Mouse (Mus musculus): ENCODE results near the gene Palm3.

Gene Palm3

DNA sequence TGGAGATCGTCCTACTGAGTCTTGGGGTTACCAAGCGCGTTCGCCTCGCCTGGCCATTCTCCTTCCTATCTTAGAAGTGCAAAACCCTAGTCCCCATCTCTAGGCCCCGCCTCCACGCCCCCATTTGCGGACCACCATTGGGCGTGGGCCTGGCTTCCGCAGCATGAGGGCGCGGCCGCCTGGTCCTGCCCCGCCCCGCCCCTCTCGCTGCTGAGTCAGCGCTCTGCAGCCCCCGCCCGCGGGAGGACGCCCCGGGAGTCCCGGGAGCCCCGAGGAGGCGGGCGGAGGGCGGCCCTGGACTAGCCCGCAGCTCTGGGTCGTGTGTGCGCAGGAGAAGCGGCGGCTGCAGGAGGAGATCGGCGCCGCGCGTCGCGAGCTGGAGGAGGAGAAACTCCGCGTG is 4.6 kb downstream of the Palm3 start:
- DNase-seq, result peak; percentile 80

DNA sequence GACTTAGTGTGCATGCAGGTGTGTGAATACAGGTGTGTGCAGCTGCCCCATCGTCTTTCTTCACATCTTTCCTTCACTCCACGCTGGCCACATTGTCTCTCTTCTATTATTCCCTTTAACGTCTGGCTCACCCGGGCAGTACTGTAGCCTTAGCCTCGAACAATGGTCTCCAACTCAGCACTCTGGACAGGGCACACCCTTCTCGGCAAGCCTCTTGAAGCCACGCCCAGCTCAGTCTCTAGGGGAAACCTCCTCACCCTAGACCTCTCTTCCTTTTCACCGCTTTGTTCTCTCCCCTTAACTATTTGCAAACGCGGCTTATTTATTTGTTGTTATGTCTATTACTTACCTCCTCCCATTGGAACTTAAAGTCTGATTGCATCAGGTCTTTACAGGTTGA is 6.2 kb downstream of the Palm3 start:
- no peak for DNase-seq

DNA sequence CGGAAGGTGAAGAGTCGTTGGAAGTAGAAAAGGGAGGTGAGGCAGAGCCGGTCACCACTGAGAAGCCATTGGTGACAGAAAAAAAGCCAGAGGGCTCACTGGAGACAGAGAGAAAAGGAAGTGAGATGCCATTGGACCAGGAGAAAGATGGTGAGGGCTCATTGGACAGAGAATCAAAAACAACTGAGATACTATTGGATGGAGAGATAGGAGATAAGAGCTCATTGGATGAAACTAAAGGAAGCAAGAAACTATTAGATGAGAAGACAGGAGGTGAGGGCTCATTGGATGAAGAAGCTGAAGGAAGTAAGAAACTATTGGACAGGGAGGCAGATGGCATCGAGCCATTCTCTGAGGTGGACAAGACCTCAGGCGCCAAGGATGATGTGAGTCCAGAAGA is 8.0 kb downstream of the Palm3 start:
- no peak for DNase-seq

DNA sequence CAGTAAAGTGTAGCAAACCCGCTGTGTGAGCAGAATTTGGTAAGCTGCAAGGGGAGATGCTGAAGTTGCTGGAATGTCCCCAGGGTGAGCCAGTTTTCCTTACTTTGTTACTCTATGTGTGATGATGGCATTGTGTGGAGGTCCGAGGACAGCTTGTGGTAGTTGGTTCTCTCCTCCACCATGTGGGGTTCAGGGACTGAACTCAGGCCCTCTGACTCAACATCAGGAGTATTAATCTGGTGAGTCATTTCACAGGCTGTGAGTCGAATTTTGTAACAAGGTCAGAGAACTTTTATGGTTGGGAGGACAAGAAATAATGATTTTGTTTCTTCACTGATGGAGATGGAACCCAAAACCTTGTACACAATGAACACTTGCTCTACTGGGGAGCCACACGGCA is 11.5 kb downstream of the Palm3 start:
- DNase-seq, result no peak

DNA sequence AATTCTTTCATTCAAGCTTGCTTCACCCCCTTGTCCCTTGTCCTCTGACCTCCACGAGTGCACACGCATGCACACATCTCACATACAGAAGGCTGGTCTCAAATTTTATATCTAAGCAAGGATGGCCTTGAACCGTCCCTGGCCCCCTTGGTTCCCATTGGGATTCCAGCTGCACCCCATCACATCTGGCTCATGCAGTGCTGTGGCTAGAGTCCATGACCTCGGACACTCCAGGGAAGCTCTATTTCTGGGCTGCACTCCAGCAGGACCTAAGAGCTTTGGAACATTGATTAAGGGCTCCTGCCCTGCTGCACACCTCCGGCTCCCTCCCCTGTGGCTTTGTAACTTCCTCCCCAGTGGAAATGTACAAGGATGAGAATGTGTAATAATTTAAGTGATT is 16.7 kb downstream of the Palm3 start:
- no peak for DNase-seq

DNA sequence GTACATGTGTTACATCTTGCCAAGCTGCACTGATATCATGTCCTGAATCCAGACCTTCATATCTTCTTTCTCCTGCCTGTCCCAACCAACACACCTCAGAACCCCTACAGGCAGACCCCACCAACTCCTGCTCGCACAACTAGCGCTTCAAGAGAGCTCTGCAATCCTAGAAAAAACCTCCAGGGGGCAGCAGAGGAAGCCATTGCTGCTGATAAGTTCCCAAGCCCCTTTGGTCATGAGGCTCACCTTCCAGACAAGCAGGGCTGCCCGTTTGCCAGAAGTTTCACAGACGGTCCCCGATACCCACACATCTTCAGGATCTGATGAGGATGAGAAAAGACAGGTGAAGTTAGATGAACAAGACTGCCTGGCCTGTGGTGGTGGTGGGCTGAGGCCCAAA is 17.8 kb downstream of the Palm3 start:
- peak; percentile 83 for DNase-seq

DNA sequence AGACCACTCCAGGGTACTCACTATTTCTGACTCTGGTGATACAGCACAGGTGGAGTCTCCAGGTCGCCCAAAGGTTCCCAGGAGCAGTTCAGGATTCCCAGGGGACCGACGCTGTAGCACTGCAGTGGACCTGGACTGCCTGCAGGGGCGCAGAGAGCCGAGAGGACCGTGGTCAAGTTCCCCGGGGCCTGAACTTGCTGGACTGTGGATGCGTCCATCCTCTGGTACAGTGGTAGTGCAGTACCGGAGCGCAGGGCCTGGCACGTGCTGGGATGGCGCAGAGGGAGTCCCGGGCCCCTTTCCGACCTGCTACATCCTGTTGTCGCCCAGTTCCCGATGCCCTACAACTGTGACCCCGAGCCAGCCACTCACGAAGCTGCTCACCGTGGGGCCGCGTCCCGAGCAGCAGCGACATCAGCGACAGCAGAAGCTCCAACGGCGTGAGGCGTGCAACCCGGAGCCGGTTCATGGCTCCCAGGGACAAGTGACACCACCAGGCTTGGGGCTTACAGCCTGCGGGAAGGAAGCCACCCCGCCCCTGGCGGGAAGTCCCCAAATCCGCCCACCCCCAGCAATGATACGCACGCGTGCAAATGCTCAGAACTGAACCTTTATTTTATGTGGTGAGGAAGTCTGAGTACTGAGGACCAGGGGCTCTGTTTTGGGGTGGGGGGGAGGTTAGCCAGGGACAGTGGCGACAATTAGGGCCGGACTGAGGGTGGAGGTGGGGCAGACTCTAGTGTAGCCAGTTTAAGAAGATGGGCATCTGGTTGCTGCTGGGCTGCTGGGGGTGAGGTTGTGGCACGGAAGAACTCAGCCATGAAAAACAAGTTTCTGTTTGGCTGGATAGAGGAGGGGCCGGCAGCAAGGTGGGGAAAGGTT is 21.0 kb downstream of the Palm3 start, which contains the start of gene Il27ra:
Gene Il27ra, minus strand, starts transcription at position 524 of the 882 bp plus-strand sequence.
- DNase-seq, result peak; percentile 83

DNA sequence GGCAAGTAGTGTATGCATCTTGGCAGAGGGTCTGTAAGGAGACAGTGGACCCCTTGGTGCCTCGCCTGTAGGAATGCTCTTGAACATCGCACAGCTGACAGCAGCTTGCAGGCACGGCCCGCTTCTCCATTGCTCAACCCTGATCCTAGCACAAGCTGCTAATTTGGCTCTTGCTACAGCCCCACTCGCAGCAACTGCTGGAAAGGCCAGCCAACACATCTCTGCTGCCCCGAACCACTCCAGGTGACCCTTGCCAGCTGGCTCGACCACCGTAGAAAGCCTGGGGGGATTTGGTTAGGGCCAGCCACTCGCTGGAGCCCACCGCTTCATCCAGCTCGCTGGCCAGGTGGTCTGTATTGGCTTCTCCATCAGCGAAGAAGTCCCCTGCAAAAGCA is 21.7 kb downstream of the Palm3 start:
- no peak for DNase-seq

DNA sequence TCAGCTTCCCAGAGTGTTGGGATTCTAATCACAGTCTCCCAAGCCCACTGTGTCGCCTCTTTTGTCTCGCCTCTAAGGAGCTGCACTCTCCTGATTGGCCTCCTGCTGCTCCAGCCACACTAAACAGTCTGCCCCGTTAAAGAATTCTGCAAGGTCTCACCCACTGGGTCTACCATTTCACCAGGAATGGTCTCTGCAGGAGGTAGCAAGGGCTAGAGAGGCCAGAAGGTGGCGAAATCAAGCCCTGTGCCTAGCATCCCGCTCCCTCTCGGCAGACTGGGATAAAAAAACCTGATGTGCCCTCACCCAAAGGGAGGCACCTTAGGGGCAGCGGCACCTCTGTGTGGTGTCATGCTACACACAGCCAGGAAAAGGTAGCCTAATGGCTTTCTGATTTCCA is 22.8 kb downstream of the Palm3 start:
- no peak for DNase-seq

DNA sequence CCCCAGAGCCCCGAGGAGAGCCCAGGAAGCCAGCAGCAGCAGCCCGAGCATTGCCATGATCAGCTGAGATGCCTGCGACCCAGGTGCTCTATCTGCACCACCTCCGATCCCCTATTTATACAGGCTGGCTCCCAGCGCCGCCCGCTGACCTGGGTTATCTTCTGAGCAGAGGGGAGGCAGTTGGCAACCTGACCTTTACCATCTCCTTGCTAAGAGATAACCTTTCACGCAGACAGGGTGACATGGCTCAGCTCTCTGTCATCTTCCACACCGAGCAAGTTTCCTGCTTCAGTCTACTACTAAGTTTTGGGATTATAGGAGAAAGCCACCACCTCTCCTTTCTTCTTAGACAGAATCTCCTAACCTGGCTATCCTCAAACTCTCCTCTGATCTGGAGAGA is 23.6 kb downstream of the Palm3 start, which contains the start of gene Rln3:
Gene Rln3, minus strand, starts transcription at position 101 of the 400 bp plus-strand sequence.
- DNase-seq, result no peak

DNA sequence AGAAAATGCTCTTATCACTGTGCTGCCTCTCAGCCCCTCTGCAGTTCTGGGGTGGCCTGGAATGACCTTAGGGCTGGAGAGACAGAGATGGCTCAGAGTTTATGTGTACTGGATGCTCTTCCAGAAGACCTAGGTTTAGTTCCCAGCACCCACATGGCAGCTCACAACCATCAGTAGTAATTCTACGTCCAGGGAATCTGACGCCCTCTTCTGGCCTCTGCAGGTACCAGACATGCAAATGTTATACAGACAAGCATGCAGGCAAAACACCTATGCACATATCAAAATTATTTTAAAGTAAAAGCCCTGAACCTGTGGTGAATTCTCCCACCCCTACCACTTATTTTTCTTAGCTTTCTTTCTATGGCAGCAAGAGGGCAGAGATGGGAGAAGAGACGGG is 25.2 kb downstream of the Palm3 start:
- DNase-seq, result no peak

DNA sequence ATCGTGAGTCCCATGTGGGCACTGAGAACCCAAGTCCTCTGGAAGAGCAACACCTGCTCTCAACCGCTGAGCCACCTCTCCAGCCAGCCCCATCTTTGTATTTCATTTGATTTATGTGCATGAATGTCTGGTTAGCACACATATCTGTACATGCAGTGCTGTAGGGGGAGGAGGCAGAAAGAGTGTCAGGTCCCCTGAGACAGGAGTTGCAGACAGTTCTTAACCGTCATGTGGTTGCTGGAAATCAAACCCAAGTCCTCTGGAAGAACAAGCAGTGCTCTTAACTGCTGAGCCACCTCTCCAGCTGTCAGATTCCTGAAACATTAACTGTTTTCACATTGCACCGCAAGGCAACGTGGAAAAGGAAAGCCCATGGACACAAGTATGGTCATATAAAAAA is 26.9 kb downstream of the Palm3 start:
- no peak for DNase-seq

DNA sequence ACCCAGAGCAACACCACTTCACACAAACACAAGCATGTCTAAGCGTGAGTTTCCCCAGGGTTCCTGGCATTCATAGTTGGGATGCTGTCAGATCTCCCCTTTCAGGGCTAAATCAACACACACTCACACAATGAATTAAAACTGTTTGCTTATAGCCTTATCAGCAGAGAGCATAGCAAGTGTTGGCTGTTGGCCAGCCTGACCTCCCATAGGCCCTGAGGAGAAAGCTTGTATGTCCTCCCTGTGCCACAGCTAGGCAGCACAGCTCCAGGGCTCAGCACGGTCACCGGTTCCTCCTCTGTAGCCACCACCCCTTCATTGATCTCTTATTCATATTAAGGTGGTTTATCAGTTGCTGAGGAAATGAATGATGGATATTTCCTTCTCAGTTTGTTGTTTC is 31.5 kb downstream of the Palm3 start:
- DNase-seq, result no peak

DNA sequence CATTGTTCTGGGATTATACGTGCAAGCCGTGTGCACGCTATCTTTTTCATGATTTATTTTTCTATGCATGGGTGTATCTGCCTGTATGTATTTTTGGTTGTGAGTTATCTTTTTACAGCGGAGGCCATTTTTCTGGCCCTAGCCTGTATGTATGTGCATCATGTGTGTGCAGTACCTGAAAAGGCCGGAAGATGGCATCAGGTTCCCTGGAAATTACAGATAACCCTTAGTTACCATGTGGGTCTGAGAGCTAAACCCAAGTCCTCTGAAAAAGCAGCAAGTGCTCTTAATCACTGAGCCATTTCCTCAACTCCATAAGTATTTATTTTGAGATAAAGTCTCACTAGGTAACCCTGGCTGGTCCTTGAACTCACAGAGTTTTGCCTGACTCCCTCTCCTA is 32.0 kb downstream of the Palm3 start:
- DNase-seq, result no peak

DNA sequence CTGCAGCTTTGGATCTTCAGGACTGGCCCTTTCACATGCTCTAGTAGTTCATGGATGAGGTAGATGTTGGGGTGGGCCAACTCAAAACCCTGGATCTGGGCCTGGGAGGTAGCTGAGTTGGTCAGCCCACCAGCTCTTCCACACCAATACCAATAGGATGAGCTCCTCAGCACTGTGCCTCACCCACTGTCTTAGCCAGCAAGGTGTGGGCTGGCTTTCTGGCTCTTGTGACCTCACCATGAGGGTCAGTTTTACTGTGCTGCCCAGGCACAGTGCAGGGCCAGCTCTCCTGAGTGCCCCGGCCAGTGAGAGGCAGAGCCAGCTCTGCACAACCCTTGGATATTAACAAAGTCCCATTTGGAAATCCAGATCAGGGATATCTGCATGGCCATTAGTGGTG is 36.6 kb downstream of the Palm3 start:
- DNase-seq, result no peak

DNA sequence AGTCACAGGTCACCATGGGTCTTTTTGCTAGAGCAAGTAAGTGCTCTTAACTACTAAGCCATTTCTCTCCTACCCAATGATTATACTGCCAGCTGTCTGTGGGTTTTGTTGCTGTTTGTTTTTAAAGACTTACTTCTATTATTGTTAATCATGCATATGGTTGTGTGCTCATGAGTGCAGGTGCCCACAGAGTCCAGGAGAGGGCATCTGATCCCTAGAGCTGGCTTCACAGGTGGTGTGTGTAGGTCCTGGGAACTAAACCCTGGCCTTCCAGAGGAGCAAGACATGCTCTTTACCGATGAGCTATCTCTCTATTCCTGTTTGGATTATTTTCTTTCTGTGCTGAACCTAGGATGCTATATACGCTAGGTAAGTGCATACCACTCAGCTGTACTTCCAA is 38.0 kb downstream of the Palm3 start:
- no peak for DNase-seq

DNA sequence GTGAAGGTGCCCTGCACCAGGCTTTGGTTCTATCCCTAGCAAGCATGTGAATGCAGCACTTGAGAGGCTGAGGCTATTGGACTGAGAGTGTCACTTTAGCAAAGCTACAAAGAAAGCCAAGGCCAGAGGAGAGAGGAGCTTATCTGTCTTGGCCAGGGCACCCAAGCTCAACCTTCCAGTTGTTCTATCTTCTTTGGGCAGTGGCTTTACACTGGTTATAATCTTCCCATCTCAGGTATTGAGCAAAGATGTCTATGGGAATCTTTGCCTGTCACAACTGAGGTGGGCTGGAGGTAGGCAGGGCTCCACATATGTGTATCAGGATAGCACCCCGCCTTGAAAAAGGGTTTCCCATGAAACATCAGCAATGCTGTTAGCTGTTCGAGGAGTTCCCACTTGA is 39.0 kb downstream of the Palm3 start:
- DNase-seq, result no peak

DNA sequence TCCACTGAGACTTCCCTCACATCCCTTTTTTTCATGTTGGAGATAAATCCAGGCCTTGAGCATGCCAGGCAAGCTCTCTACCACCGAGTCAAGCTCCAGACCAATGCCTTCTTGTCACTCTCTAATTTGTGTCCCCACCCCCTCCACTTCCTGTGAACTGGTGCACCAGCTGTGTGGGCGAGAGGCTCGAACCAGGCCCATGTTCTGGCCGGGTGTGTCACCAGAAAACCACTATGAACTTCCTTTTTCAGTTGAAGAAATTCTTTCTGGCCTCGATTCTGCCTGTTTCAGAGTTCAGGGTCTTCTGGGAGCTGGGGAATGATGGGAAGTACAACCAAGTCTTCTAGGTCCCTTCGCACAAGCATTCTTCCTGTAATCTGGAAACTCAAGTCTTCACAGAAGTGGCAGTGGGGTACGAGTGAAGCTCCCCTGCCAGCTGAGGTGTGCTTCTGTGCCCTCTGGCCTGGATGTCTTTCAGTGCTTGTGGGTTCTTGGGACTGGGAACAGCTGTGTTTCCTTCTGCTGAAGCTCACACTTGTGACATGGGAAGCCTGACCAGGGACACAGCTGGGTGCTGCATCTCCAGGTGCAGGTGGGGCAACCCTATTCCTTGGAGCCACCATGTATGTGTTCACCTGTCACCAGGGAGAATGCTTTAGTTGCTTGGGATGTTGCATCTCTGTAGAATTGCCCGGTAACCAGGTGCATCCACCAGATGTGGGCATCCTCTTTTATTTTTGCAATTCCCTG is 42.8 kb downstream of the Palm3 start:
- DNase-seq, result peak; percentile 82

DNA sequence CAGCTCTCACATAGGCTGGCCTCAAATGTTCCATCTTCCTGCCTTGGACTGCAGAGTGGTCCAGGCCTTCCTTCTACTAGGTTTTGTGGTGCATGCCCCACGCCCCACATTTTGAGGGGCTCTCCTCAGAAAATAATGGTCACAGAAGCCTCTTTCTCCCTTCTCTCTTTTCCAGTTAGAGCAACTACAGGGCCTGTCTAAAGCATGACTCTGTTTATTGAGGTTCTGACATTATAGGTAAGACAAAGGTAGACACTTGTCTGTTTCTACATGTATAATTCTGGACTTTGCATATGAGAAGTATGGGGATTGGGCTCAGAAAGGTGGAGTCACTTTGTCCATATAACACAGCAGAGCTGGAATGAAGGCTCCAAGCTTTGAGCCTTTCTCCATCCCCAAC is 43.8 kb downstream of the Palm3 start, which contains the start of gene Gm10643:
Gene Gm10643, minus strand, starts transcription at position 101 of the 400 bp plus-strand sequence.
- no peak for DNase-seq

DNA sequence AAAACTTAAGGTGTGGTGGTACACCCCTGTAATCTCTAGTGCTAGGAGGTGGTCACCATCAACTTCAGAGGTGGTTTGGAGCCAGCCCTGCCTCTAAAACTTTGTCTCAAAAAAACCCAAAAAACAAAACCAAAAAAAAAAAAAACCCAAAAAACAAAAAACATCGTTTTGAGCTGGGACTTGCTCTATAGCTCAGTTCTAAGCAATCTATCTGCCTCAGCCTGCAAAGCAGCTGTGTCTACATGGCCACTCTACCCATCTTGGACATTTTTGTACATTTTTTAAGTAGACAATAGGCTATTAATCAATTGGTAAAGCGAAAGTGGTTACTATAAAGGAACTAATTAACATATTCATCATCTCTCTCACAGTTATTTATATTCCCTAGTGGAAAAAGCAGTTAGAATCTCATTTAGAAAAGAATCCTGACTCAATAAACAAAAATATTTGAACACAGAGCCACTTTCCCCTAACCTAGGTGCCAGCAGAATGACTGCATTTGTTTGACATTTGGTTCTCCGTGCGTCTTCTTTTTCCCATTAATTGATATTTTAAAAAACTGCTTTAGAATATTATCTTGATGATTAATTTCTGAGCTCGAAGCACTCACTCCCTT is 44.3 kb downstream of the Palm3 start:
- DNase-seq, result no peak

DNA sequence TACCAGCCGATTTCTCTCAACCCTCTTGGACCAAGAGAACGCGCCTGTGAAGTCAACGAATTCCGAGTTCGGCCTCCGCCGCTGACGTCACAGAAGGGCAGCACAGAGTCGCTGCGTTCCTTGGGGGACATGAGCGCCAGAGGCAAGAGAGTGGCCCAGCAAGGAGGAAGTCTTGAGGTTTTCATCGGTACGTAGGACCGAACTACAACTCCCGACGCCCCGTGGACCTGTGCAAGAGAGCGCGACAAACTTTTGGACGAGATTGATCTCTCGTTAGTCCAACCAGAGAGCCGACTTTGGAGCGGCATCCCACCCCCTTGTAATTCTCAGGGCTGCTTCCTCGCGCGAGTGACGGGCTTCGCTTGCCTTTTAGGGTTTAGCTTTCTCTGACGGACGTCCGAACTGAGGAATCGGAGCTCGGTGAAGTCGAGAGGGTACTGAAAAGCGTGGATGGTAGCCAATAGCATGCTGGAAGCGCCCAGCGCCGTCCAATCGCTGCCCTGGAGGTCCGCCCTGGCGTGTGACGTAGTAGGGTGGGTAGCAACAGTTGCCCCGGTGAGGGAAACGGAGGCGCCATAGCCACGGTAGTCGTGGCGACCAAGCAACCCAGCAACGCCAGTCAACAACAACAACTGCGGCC is 45.1 kb downstream of the Palm3 start, which contains the start of gene Rfx1:
Gene Rfx1, plus strand, starts transcription at position 544 of the 640 bp plus-strand sequence.
- peak; percentile 97 for DNase-seq

DNA sequence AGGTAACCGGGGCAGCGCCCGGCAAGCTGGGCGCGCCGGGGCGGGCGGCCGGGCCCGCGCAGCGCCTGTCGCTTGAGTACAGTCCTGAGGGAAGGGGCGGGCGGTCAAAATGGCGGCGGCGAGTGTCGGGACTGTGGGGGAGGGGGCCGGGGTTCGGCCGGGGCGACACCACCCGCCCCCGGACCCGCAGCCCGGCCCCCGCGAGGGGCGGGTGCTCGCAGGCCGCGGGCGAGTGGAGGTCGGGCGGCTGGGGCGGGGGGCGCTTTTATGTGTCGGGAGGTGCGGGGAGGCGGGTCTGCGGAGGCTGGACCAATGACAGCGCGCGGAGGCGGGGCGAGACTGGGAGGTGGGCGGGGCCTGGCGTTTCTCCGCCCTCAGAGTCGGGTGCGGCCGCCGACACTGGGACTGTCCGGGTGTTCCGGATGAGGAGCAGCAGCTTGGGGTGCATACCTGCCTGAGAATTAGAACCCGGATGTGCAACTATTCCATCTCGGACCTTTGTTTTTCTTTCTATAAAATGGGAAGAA is 45.8 kb downstream of the Palm3 start:
- DNase-seq, result peak; percentile 99

DNA sequence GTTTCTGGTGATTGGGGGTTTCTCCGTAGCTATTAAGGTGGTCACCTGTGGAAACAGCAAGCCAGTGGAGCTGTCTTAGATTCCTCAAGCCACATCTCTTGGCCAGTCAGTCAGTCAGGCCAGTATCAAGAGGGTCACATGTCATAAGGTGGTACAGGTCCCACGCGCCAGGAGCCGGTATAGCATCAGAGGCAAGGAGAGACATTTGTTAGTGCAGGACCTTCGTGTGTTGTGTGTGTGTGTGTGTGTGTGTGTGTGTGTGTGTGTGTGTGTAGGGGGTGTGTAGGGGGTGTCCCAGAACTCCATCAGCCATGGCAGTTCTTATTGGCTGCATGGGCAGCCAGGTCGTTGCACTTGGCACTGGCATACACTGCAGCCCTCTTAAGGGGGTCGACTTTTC is 46.6 kb downstream of the Palm3 start:
- DNase-seq, result no peak

All from thymus, postnatal 25 days (tissue).